Comparison of ENCODE assay signal across 27 mouse cellular contexts in the genomic region with DNA sequence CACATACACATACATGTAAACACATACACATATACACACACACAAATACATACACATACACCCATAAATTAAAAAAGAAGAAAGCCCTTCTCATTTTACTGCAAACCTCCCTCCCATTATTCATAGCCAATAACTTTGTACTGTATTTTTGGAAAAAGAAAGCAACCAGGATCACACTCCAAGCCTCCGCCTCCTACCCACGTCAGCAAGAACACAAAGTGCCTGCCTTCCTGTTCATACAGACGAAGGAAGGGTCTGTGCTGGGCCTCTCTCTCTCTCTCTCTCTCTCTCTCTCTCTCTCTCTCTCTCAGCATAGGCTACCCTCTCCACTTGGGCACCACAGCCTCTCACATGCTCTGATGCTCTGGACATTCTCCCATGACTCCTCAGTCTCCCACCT.
DNase-seq lines count a peak whose midpoint lies in the region; ATAC-seq and TF ChIP-seq lines count a peak whose summit lies in the region.
"Had no signal": no experiment of that assay in that cellular context is flagged by ENCODE, and none has a peak within 500 bp of the region (broad histone marks: within the 10 kb centered on the region; RNA-seq: fewer than 3 reads in every experiment).

No protein-coding gene starts in this region.

- 45% methylated on average over 3 of the region's 3 CpGs for WGBS in lung, postnatal 0 days

- no peak for TF ChIP-seq EP300 in lung, postnatal 0 days (IDR thresholded peaks at IDR 0.05)

- no peaks in the 10 kb centered on the region for H3K9me3 ChIP-seq in lung, postnatal 0 days (ENCODE audit: low read length)
- H3K9me3 ChIP-seq: embryonic facial prominence, embryonic 12.5 days; embryonic facial prominence, embryonic 15.5 days; heart, embryonic 10.5 days; heart, embryonic 13.5 days had no signal

- no peak overlapping the region for H3K4me2 ChIP-seq in lung, postnatal 0 days (replicated peaks; ENCODE audit: low read depth, low read length)
- H3K4me2 ChIP-seq: embryonic facial prominence, embryonic 12.5 days; embryonic facial prominence, embryonic 15.5 days; heart, embryonic 13.5 days; hindbrain, embryonic 14.5 days had no signal

- H3K4me1 ChIP-seq in lung, postnatal 0 days (ENCODE audit: insufficient read depth, low read depth, low read length): no peaks in the 10 kb centered on the region
- H3K4me1 ChIP-seq: embryonic facial prominence, embryonic 12.5 days; embryonic facial prominence, embryonic 15.5 days; heart, embryonic 10.5 days; heart, embryonic 13.5 days had no signal

- no peak overlapping the region for H3K27ac ChIP-seq in lung, postnatal 0 days (ENCODE audit: low read length)
- H3K27ac ChIP-seq: embryonic facial prominence, embryonic 12.5 days; embryonic facial prominence, embryonic 15.5 days; heart, adult 2 months; heart, embryonic 10.5 days; heart, embryonic 13.5 days; hindbrain, embryonic 14.5 days; hindbrain, postnatal 0 days had no signal

- no peak overlapping the region for H3K9ac ChIP-seq in lung, postnatal 0 days (replicated peaks; ENCODE audit: low read depth)
- H3K9ac ChIP-seq: embryonic facial prominence, embryonic 12.5 days; embryonic facial prominence, embryonic 15.5 days; forebrain, postnatal 0 days; heart, embryonic 13.5 days; hindbrain, embryonic 14.5 days had no signal

- ATAC-seq in frontal cortex, adult (ENCODE audit: low TSS enrichment): peak; percentile 92
- peak; percentile 36; the same call in 1 of the 2 replicates for ATAC-seq in lung, postnatal 0 days
- ATAC-seq: activated CD4-positive, CD25-positive, alpha-beta regulatory T cell, adult 4 months; forebrain, embryonic 14.5 days; forebrain, postnatal 0 days; hindbrain, postnatal 0 days had no signal

- H3K36me3 ChIP-seq in lung, postnatal 0 days (ENCODE audit: insufficient read depth, low read length): no peaks in the 10 kb centered on the region
- H3K36me3 ChIP-seq: embryonic facial prominence, embryonic 12.5 days; embryonic facial prominence, embryonic 15.5 days; heart, embryonic 10.5 days; heart, embryonic 13.5 days had no signal

- H3K27me3 ChIP-seq in lung, postnatal 0 days (replicated peaks; ENCODE audit: insufficient read depth, low read length): no peaks in the 10 kb centered on the region
- H3K27me3 ChIP-seq: embryonic facial prominence, embryonic 12.5 days; embryonic facial prominence, embryonic 15.5 days; heart, embryonic 13.5 days had no signal

- no peak for TF ChIP-seq CTCF in lung, postnatal 0 days (IDR thresholded peaks at IDR 0.05)

- H3K4me3 ChIP-seq in lung, postnatal 0 days (ENCODE audit: low read depth, low read length): no peak overlapping the region
- H3K4me3 ChIP-seq: embryonic facial prominence, embryonic 12.5 days; embryonic facial prominence, embryonic 15.5 days; heart, adult 2 months; heart, embryonic 10.5 days; heart, embryonic 13.5 days had no signal

- DNase-seq in frontal cortex, postnatal 10 days (ENCODE audit: low spot score in 2 of 2): no peak
- no peak for DNase-seq in lung, postnatal 0 days (ENCODE audit: low spot score)
- no peak for DNase-seq in lung, postnatal 25 days (ENCODE audit: low spot score)
- peak; percentile 77 for DNase-seq in brain, adult 2 months (ENCODE audit: low read depth, low spot score)
- peak; percentile 73 for DNase-seq in telencephalon, adult 2 months (ENCODE audit: low read depth, low spot score)
- no peak for DNase-seq in adrenal gland, postnatal 36 days
- DNase-seq: adrenal gland, adult 8-10 months; adrenal gland, postnatal 25 days; cerebellum, adult 11 months; cerebellum, adult 8-10 months; cerebellum, postnatal 10 days; cerebellum, postnatal 36 days; forebrain, postnatal 0 days; gastrocnemius, postnatal 10 days; gastrocnemius, postnatal 36 days; heart, adult 2 months; heart, postnatal 14 days; heart, postnatal 4 days had no signal

Comparison
In these comparisons a context has a peak if more than half of its experiments do, and no peak if none do; other contexts are left out.
1. DNase-seq: peak in brain, adult 2 months (single experiment) and telencephalon, adult 2 months (single experiment); none in frontal cortex, postnatal 10 days (0 of 2), lung, postnatal 0 days (single experiment), lung, postnatal 25 days (single experiment) and adrenal gland, postnatal 36 days (0 of 2).